Mouse (Mus musculus): ENCODE results near the gene Mknk2.

The Mknk2 gene

GRCm38 (mm10) chr10:80692249-80693165, 14.6 kb upstream of the Mknk2 start:
- no peak for DNase-seq (ENCODE audit: low spot score in 2 of 2)

GRCm38 (mm10) chr10:80687850-80688249, 9.9 kb upstream of the Mknk2 start:
- no peak for DNase-seq (ENCODE audit: low spot score in 2 of 2)

- no peak for DNase-seq (ENCODE audit: low spot score in 2 of 2)
These were observed 8.7 kb upstream of the Mknk2 start for GRCm38 (mm10) chr10:80686617-80687016.

- no peak for DNase-seq (ENCODE audit: low spot score in 2 of 2)
These were observed 7.1 kb upstream of the Mknk2 start for GRCm38 (mm10) chr10:80684984-80685383.

GRCm38 (mm10) chr10:80684214-80684613, 6.3 kb upstream of the Mknk2 start:
- DNase-seq (ENCODE audit: low spot score in 2 of 2): no peak

GRCm38 (mm10) chr10:80683647-80684046, 5.7 kb upstream of the Mknk2 start:
- no peak for DNase-seq (ENCODE audit: low spot score in 2 of 2)

- no peak for DNase-seq (ENCODE audit: low spot score in 2 of 2)
These were observed 4.1 kb upstream of the Mknk2 start for GRCm38 (mm10) chr10:80682003-80682402.

GRCm38 (mm10) chr10:80680260-80680696, 2.4 kb upstream of the Mknk2 start:
- no peak for DNase-seq (ENCODE audit: low spot score in 2 of 2)

GRCm38 (mm10) chr10:80679556-80680259, 1.8 kb upstream of the Mknk2 start:
- no peak for DNase-seq (ENCODE audit: low spot score in 2 of 2)

- DNase-seq (ENCODE audit: low spot score in 2 of 2): no peak
These were observed 877 bp upstream of the Mknk2 start for GRCm38 (mm10) chr10:80678601-80679377.

- DNase-seq (ENCODE audit: low spot score in 2 of 2): no peak
These were observed 610 bp downstream of the Mknk2 start for GRCm38 (mm10) chr10:80677128-80677875.

GRCm38 (mm10) chr10:80676198-80676928, 1.5 kb downstream of the Mknk2 start:
- peak; percentile 99 for DNase-seq (ENCODE audit: low spot score in 2 of 2)

GRCm38 (mm10) chr10:80675405-80676197, 2.3 kb downstream of the Mknk2 start:
- no peak for DNase-seq (ENCODE audit: low spot score in 2 of 2)

GRCm38 (mm10) chr10:80674851-80675404, 3.0 kb downstream of the Mknk2 start:
- DNase-seq (ENCODE audit: low spot score in 2 of 2): no peak

- no peak for DNase-seq (ENCODE audit: low spot score in 2 of 2)
These were observed 3.7 kb downstream of the Mknk2 start for GRCm38 (mm10) chr10:80674161-80674711.

- DNase-seq (ENCODE audit: low spot score in 2 of 2): no peak
These were observed 4.2 kb downstream of the Mknk2 start for GRCm38 (mm10) chr10:80673690-80674089.

GRCm38 (mm10) chr10:80671936-80672690, 5.8 kb downstream of the Mknk2 start:
- DNase-seq (ENCODE audit: low spot score in 2 of 2): no peak

- no peak for DNase-seq (ENCODE audit: low spot score in 2 of 2)
These were observed 6.7 kb downstream of the Mknk2 start for GRCm38 (mm10) chr10:80671251-80671650.
